Mouse (Mus musculus): ENCODE measurements at regions not wholly inside any gene's neighbourhood (a gene's known extent, or its start where the extent isn't known, plus 50 kb on each side); places are given as distances from the start of the nearest gene placed in this dataset.

- ATAC-seq = no peak
- no peak for TF ChIP-seq CTCF (IDR thresholded peaks at IDR 0.05; ENCODE audit: low read depth)
- H3K36me3 ChIP-seq (ENCODE audit: control insufficient read depth, insufficient read depth) = no peaks in the 10 kb centered on the region
- H3K9me3 ChIP-seq (ENCODE audit: control insufficient read depth) = no peaks in the 10 kb centered on the region
- H3K4me2 ChIP-seq (replicated peaks; ENCODE audit: low read depth) = no peak overlapping the region
- 78% methylated on average over 4 of the region's 4 CpGs for WGBS
- no peak overlapping the region for H3K4me3 ChIP-seq (ENCODE audit: low read depth, low read length)
- H3K9ac ChIP-seq (ENCODE audit: low read depth, low read length) = no peak overlapping the region
- no peak overlapping the region for H3K27ac ChIP-seq (ENCODE audit: low read depth, low read length)
- H3K4me1 ChIP-seq (replicated peaks; ENCODE audit: control insufficient read depth, insufficient read depth, low read length) = no peaks in the 10 kb centered on the region
- no peaks in the 10 kb centered on the region for H3K27me3 ChIP-seq (replicated peaks; ENCODE audit: control insufficient read depth, insufficient read depth, low read length)
These were observed 198.8 kb upstream of the Dlgap1 start for GRCm38 (mm10) chr17:69770046-69770445.

- Histone ChIP-seq H3K9me3 (ENCODE audit: control insufficient read depth) (no peaks in the 10 kb centered on the region), H3K9ac (ENCODE audit: low read depth, low read length) (no peak overlapping the region), H3K4me1 (replicated peaks; ENCODE audit: control insufficient read depth, insufficient read depth, low read length) (no peaks in the 10 kb centered on the region), H3K4me3 (ENCODE audit: low read depth, low read length) (no peak overlapping the region), H3K36me3 (ENCODE audit: control insufficient read depth, insufficient read depth) (no peaks in the 10 kb centered on the region), H3K4me2 (replicated peaks; ENCODE audit: low read depth) (no peak overlapping the region), H3K27ac (ENCODE audit: low read depth, low read length) (no peak overlapping the region), H3K27me3 (replicated peaks; ENCODE audit: control insufficient read depth, insufficient read depth, low read length) (no peaks in the 10 kb centered on the region)
- no peak for TF ChIP-seq CTCF (IDR thresholded peaks at IDR 0.05; ENCODE audit: low read depth)
- ATAC-seq = no peak
- WGBS = 93% methylated on average over 1 of the region's 1 CpGs
These were observed 187.7 kb upstream of the Dlgap1 start for GRCm38 (mm10) chr17:69781201-69781600.

GRCm38 (mm10) chr17:69786985-69787384 is 181.9 kb upstream of the Dlgap1 start:
- WGBS = 79% methylated on average over 3 of the region's 3 CpGs

DNA sequence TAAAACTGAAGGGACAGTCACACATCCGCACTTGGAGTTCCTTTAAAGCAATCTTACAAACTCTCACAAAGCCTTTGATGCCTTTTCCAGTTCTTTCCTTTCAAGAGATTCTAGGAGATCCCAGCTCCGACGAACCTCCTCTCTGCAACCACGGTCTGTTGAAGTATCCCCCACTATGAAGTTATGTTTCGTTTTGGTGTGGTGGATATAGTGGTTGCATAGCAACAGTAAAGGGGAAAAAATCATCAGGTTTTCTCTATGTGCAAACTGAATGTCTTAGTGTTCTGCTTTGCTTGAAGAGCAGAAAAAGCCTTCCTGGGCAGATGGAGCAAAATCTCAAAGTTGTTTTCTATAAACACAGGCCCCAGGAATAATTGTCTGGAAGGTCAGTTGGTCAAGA is 147.4 kb upstream of the Dlgap1 start:
- Histone ChIP-seq H3K9ac (ENCODE audit: low read depth, low read length) (no peak overlapping the region), H3K4me2 (replicated peaks; ENCODE audit: low read depth) (no peak overlapping the region), H3K27me3 (replicated peaks; ENCODE audit: control insufficient read depth, insufficient read depth, low read length) (no peaks in the 10 kb centered on the region), H3K27ac (ENCODE audit: low read depth, low read length) (no peak overlapping the region), H3K36me3 (ENCODE audit: control insufficient read depth, insufficient read depth) (no peaks in the 10 kb centered on the region), H3K4me3 (ENCODE audit: low read depth, low read length) (no peak overlapping the region), H3K9me3 (ENCODE audit: control insufficient read depth) (no peaks in the 10 kb centered on the region), H3K4me1 (replicated peaks; ENCODE audit: control insufficient read depth, insufficient read depth, low read length) (no peaks in the 10 kb centered on the region)
- TF ChIP-seq CTCF (IDR thresholded peaks at IDR 0.05; ENCODE audit: low read depth) = no peak
- WGBS = 88% methylated on average over 5 of the region's 5 CpGs
- ATAC-seq = no peak

More at GRCm38 (mm10) chr17:69786985-69787384, 181.9 kb upstream of the Dlgap1 start:
- no peak overlapping the region for H3K4me2 ChIP-seq (replicated peaks; ENCODE audit: low read depth)
- no peak for TF ChIP-seq CTCF (IDR thresholded peaks at IDR 0.05; ENCODE audit: low read depth)
- H3K4me1 ChIP-seq (replicated peaks; ENCODE audit: control insufficient read depth, insufficient read depth, low read length) = no peaks in the 10 kb centered on the region
- no peak overlapping the region for H3K4me3 ChIP-seq (ENCODE audit: low read depth, low read length)
- H3K27ac ChIP-seq (ENCODE audit: low read depth, low read length) = no peak overlapping the region
- no peak overlapping the region for H3K9ac ChIP-seq (ENCODE audit: low read depth, low read length)
- H3K27me3 ChIP-seq (replicated peaks; ENCODE audit: control insufficient read depth, insufficient read depth, low read length) = no peaks in the 10 kb centered on the region
- no peaks in the 10 kb centered on the region for H3K9me3 ChIP-seq (ENCODE audit: control insufficient read depth)
- ATAC-seq = no peak
- H3K36me3 ChIP-seq (ENCODE audit: control insufficient read depth, insufficient read depth) = no peaks in the 10 kb centered on the region

DNA sequence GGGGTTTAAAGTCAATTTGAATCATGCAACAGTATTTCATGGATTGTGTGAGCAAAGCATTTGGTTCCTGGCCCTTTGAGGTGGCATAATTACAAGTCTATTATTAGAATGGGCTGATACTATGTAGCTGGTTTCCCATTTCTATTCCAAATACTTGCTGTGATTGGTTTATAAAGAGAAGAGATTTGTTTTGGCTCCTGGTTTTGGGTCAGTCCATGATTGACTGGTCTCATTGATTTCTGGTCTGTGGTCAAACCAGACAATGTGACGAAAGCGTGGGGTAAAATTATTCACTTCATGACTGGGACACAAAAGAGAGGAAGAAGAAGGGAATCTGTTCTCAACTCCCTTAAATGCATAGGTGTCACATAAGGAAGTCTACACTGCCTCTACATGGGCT is 147.0 kb upstream of the Dlgap1 start:
- no peak for ATAC-seq
- no peaks in the 10 kb centered on the region for H3K4me1 ChIP-seq (replicated peaks; ENCODE audit: control insufficient read depth, insufficient read depth, low read length)
- H3K27me3 ChIP-seq (replicated peaks; ENCODE audit: control insufficient read depth, insufficient read depth, low read length) = no peaks in the 10 kb centered on the region
- no peaks in the 10 kb centered on the region for H3K9me3 ChIP-seq (ENCODE audit: control insufficient read depth)
- no peak overlapping the region for H3K4me2 ChIP-seq (replicated peaks; ENCODE audit: low read depth)
- WGBS = 85% methylated on average over 2 of the region's 2 CpGs
- H3K9ac ChIP-seq (ENCODE audit: low read depth, low read length) = no peak overlapping the region
- no peaks in the 10 kb centered on the region for H3K36me3 ChIP-seq (ENCODE audit: control insufficient read depth, insufficient read depth)
- no peak overlapping the region for H3K27ac ChIP-seq (ENCODE audit: low read depth, low read length)
- no peak for TF ChIP-seq CTCF (IDR thresholded peaks at IDR 0.05; ENCODE audit: low read depth)
- no peak overlapping the region for H3K4me3 ChIP-seq (ENCODE audit: low read depth, low read length)

GRCm38 (mm10) chr17:69822921-69823320 is 146.0 kb upstream of the Dlgap1 start:
- Histone ChIP-seq H3K9me3 (ENCODE audit: control insufficient read depth) (no peaks in the 10 kb centered on the region), H3K36me3 (ENCODE audit: control insufficient read depth, insufficient read depth) (no peaks in the 10 kb centered on the region), H3K4me1 (replicated peaks; ENCODE audit: control insufficient read depth, insufficient read depth, low read length) (no peaks in the 10 kb centered on the region), H3K27me3 (replicated peaks; ENCODE audit: control insufficient read depth, insufficient read depth, low read length) (no peaks in the 10 kb centered on the region), H3K4me2 (replicated peaks; ENCODE audit: low read depth) (no peak overlapping the region), H3K9ac (ENCODE audit: low read depth, low read length) (no peak overlapping the region), H3K4me3 (ENCODE audit: low read depth, low read length) (no peak overlapping the region), H3K27ac (ENCODE audit: low read depth, low read length) (no peak overlapping the region)
- 73% methylated on average over 1 of the region's 1 CpGs for WGBS
- no peak for TF ChIP-seq CTCF (IDR thresholded peaks at IDR 0.05; ENCODE audit: low read depth)
- no peak for ATAC-seq

DNA sequence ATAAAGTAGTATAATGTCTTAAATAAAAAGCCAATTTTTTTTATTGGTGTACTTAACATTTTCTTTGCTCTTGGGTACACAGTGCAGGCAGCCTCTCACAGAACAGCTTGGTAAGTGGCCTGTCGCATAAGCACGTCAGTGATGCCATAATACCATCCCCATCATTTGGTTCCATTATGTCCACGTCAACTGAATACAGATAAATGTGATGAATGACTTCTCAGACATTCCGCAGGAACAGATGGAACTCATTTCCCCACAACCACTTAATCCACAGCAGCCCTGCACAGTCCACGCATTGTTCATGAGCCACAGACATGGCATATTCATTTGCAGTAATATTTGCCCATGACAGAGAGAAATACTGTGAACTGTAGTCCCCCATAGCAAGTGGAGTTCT is 127.6 kb upstream of the Dlgap1 start:
- H3K4me2 ChIP-seq (replicated peaks; ENCODE audit: low read depth) = no peak overlapping the region
- no peaks in the 10 kb centered on the region for H3K27me3 ChIP-seq (replicated peaks; ENCODE audit: control insufficient read depth, insufficient read depth, low read length)
- no peaks in the 10 kb centered on the region for H3K36me3 ChIP-seq (ENCODE audit: control insufficient read depth, insufficient read depth)
- H3K9me3 ChIP-seq (ENCODE audit: control insufficient read depth) = no peaks in the 10 kb centered on the region
- no peak for TF ChIP-seq CTCF (IDR thresholded peaks at IDR 0.05; ENCODE audit: low read depth)
- H3K4me3 ChIP-seq (ENCODE audit: low read depth, low read length) = no peak overlapping the region
- H3K4me1 ChIP-seq (replicated peaks; ENCODE audit: control insufficient read depth, insufficient read depth, low read length) = no peaks in the 10 kb centered on the region
- 73% methylated on average over 5 of the region's 5 CpGs for whole genome bisulfite sequencing
- H3K9ac ChIP-seq (ENCODE audit: low read depth, low read length) = no peak overlapping the region
- no peak for ATAC-seq
- H3K27ac ChIP-seq (ENCODE audit: low read depth, low read length) = no peak overlapping the region

All from intestine, postnatal 0 days (tissue).